Mouse (Mus musculus) spleen, postnatal 14 days (tissue): ENCODE data around the gene Ephb1.

Experiments
- DNase-seq, 2 experiments: peaks; one replicate each; pipeline ENCODE4 v3.0.0; 2021 to 2022; ENCODE audit warnings: low spot score in 2 of 2

Ephb1 gene

GRCm38 (mm10) chr9:102180486-102180885 lies 174.0 kb downstream of the Ephb1 start:
- no peak for DNase-seq

DNA sequence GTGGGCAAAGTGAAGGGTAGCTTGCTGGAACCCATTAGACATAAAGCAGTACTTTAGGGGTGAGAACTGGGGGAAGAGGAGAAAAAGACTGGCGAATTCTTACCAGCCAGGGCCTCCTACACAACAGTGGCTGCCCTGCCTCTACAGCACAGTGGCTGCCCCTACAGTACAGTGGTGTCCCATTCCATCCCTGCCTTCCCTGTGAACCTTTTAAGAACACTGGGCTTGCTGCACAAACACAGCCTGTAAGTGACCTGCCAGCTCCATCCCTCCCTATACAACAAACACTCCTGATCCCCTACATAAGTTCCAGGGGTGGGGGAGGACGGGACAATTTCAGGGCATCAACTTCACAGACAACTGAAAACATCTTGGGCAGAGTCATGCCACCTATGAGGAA lies 174.4 kb downstream of the Ephb1 start:
- DNase-seq, result no peak

- no peak for DNase-seq
These were observed 184.8 kb downstream of the Ephb1 start for GRCm38 (mm10) chr9:102169706-102170105.

DNA sequence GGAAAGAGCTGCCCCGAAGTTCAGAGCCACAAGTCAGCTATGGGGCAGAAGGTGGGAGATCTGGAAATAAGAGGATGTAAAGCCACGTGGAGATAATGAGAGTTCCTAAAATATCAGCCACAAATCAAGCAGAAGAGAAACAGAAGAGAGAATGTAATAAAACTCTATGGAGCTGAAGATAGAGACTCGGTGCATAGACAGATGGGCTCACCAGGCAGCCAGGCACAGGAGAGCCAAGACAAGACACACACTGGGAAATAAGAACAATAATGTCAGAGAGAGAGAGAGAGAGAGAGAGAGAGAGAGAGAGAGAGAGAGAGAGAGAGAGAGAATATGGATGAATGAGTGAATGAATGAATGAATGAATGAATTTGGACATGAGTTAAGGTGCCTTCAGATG lies 198.6 kb downstream of the Ephb1 start:
- DNase-seq, result no peak

- DNase-seq, result no peak
These were observed 215.3 kb downstream of the Ephb1 start for GRCm38 (mm10) chr9:102139181-102139580.

DNA sequence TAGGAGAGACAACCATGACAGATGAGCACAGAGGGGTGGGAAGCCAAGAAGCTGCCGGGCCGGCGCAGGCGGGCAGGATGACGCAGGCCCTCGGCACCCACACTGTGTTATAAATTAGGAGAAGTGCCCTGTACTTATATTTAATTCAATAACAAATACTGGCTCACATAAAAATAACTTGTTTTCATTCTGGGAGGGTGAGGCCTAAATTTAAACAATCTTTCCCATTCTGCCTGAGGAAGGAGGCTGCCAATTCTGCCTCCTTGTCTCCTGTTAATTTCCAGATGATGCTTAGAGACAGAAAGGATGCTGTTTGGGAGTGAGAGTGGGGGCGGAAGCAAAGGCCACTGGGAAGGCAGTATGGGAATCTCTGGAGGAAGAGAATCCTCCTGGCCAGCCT lies 215.8 kb downstream of the Ephb1 start:
- no peak for DNase-seq

GRCm38 (mm10) chr9:102138187-102138586 lies 216.3 kb downstream of the Ephb1 start:
- no peak for DNase-seq

DNA sequence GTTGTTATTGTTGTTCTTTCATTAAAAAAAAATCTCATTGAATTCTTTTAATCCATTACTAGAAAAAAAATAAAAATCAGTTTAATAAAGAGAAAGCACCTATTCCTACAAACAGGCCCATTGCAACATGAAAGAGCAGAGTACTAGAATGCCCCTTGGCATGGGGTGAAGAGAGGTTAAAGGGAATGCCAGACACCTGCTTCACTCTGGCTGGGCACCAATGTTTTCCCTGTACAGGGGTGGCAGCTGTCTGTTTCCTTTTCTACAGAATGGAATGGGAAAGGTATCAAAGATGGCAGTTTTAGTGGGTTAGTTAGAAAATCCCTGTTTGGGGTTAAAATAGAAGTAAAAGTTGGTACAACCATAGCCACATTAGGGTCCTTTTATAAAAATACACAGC lies 224.0 kb downstream of the Ephb1 start:
- DNase-seq, result no peak

DNA sequence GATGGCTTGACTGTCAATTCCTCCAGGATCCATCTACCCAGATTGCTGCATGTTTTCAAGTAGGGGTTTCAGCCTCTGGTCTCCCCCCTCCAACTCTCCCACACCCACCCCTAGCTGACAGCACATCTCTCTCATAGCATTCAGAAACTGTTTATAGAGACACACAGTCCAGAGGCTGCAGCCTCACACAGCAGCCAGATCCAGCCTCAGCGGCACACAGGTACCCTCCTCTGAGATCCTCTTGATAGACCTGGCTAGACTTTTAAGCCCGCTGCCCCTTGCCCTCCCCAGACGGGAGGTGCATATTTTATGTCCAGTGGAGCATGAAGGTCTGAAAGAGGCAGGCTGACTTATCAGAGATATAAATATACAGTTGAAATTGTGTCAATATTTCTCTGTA lies 228.0 kb downstream of the Ephb1 start:
- DNase-seq, result no peak

- DNase-seq, result no peak
These were observed 231.5 kb downstream of the Ephb1 start for GRCm38 (mm10) chr9:102122880-102123453.

DNA sequence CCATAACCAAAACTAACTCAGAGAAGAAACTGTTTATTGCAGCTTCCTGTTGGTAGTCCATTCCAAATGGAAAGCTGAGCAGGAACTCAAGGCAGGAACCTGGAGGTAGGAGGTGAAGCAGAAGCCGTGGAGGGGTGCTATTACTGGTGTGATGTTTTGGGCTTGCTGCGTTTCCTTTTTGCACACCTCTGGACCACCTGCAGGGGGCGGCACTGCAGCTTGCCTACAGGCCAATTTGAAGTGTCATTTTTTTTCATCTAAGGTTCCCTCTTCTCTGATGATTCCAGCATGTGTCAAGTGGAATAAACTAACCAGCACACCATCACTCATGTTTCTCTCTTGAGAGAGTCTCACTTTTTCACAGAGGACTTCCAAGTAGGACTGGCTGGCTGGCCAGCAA lies 235.1 kb downstream of the Ephb1 start:
- DNase-seq, result no peak

- no peak for DNase-seq
These were observed 239.2 kb downstream of the Ephb1 start for GRCm38 (mm10) chr9:102115326-102115725.

DNA sequence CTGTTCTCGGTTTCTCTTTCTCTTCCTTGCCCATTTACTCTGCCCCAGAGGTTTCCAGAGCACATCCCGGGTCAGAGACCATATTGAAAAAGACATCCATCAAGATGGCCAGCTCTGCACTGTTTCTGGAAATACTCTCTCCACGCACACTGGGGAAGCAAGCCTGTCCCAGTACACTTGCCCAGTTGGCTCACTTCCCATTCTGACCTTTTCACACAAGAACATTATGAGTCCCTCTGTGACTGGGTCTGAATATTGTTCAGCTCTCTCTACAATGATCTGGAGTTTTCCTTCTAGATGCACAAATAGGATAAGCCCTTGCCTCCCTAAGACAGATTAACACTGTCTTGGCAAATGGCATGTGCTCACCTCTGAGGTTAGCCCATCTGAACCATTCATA lies 243.0 kb downstream of the Ephb1 start:
- DNase-seq, result no peak

DNA sequence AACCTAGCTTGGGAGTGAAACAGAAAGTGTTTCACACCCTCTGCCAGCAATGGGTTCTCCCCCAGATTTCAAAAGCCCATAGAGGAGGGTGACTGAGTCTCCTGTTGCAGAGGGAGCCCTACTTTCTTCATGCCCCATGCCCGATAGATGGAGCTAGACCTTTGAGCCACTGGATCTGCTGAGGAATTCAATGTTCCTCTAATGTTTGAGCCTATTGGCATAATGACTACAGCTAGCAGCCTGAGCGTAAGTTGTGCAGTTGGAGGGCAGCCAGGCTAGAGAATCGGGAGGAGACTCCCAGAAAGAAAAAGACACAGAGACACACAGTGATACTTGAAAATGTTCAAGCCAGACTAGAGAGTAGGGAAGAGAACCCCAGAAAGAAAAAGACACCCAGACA lies 246.5 kb downstream of the Ephb1 start:
- DNase-seq, result no peak

DNA sequence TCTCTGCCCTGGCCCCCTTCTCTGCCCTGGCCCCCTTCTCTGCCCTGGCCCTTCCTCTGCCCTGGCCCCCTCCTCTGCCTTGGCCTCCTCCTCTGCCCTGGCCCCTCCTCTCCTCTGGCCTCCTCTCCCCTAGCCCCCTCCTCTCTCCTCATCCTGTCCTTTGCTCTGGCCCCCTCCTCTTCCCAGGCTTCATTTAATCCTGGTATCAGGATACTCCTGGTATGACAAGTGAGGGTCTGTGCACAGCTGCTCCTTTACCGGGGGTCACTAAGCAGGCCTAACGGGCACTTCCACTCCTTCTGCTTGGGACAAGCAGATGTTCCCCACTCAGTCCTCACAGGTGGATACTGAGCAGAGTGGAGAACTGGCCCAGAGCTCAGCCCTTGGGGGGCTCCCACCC lies 247.3 kb downstream of the Ephb1 start:
- no peak for DNase-seq

- DNase-seq, result no peak
These were observed 257.7 kb downstream of the Ephb1 start for GRCm38 (mm10) chr9:102096825-102097224.

DNA sequence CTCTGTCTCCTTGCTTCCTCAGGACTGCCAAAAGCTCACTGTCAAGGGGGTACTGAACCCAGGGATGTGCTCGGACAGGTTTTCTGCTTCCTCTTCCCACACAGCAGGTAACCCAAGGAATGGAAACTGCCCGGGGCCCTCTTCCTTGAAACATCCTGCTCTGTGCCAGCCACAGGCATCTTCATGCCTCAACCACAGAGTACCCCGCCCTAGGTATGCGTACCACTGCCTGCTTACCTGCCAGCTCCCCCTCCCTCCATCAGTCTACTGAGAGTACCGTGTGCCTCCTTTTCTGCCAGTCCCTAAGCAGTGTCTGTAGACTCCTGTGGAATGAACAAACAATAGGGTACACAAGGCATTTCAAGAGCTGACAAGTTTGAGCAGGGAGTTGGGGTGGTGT lies 265.9 kb downstream of the Ephb1 start:
- DNase-seq, result no peak

DNA sequence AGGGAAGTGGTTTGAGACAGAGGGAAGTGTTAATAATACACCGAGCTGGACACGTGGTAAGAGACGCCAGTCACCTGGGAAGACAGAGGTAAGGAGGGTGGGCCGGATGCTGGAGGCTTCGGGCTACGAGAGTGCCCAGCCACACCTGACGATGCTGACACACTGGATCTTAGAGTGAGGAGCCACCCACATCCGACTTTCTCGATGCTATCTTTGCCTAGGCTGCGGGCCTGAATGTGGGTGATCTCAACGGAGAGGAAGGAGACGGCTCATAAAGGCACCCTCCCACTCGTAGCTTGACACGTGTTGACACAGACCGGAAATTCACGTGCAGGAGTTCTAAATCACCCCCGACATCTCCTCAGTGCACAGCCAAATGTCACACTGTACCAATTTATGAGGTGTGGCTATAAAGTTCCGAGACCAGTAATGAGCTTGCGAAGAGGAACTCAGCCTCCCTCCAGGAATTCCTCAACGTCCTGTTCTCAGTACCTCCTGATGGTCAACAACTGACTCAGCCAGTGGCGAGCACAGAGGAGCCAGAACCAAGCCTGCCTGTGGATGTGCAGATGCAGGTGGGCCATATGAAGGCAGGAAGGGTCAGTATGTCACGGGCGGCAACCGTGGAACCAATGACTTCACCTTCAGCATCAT lies 268.3 kb downstream of the Ephb1 start:
- no peak for DNase-seq

DNA sequence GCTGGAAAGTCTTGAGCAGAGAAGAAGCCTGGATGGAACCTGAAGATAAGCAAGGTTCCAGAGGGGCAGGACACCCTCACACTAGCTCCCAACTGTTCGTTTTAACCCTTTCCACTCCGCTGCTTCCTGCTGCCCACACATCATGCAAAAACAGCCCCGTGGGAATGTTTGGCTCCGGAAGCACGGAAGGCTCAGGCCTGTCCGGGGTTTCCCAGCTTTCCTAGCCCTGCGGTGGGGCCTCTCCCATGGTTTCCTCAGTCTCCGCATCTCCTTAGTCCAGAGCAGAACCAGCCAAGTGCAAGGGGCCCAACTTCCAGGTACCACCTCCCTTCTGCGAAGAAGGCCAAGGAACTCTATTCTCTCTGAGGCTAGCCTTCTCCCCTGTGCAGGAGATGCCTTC lies 269.0 kb downstream of the Ephb1 start:
- no peak for DNase-seq

GRCm38 (mm10) chr9:102080934-102081333 lies 273.6 kb downstream of the Ephb1 start:
- DNase-seq, result no peak

DNA sequence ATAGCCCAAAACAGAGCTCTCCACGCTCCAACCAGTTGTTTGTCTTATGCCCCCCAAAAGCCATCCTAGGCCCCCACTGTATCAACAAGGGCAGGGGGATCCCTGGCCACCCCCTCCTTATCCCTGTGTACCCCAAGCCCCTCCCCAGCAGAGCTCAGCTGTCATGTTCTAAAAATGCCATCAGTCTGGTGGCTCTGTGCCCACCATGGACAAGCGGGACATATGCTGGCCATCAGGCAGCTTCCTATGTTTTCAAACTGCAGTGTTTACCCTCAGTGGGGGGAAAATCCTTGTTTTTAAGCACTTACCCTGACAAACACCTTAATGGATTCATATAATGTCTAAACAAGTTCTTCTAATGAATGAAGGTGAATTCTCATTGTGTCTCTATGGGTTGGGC lies 275.3 kb downstream of the Ephb1 start:
- no peak for DNase-seq

DNA sequence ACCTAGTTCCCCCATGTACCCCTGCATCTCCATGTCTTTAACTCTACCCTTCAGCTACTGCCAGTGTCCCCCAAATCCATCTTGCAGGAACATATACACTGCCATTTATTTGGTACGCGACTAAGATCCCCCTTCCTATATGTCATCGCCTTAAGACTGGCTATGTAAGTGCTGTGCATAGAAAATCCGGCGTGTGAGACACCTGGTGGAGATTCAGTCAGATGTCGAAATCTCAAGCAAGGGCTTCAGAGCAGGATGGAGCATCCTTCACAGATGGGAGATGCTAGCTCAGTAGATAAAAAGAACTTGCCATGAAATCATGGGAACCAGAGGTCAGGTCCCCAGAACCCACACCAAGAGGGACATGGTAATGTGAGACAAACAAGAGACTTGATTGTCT lies 276.3 kb downstream of the Ephb1 start:
- no peak for DNase-seq

GRCm38 (mm10) chr9:102075539-102075938 lies 279.0 kb downstream of the Ephb1 start:
- no peak for DNase-seq

DNA sequence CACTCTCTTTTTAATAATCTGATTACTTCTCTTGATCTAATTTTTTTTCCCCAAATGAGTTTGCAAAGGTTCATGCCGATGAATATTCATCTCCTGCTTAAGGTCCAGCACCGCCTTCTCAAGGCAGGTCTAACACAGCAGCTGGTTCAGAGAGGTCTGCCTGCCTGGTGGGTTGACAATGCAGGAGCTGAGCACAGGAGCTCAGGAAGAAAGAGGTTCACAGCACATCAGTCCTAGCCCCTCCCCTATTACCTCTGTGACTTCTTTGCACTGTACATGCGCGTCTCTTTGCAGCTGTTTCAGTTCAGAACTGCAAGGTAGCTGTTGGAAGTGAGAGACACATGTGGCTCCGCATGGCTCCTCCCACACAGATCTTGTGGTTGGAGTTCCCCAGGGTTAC lies 281.1 kb downstream of the Ephb1 start:
- no peak for DNase-seq
